Mouse (Mus musculus) ES-E14 (cell line): ENCODE measurements at regions not wholly inside any gene's neighbourhood (a gene's known extent, or its start where the extent isn't known, plus 50 kb on each side); places are given as distances from the start of the nearest gene placed in this dataset.

Experiments
- CHD2 ChIP-seq: IDR thresholded peaks from 2 replicates; pipeline ENCODE4 v1.6.1; 2014; ENCODE audit warnings: mild to moderate bottlenecking, low read depth, low read length, inconsistent platforms
- HCFC1 ChIP-seq: IDR thresholded peaks from 2 replicates; pipeline ENCODE4 v1.6.1; 2012; ENCODE audit warnings: low read length, inconsistent platforms, borderline replicate concordance; ENCODE audit not compliant: insufficient read depth
- MAFK ChIP-seq: IDR thresholded peaks from 2 replicates; pipeline ENCODE4 v1.6.1; 2014; ENCODE audit warnings: mild to moderate bottlenecking, low read depth, low read length, inconsistent platforms; ENCODE audit not compliant: insufficient read depth
- ZC3H11A ChIP-seq: IDR thresholded peaks from 2 replicates; pipeline ENCODE4 v1.6.1; 2012; ENCODE audit warnings: low read depth, mild to moderate bottlenecking, inconsistent platforms, low read length, borderline replicate concordance
- ZNF384 ChIP-seq: IDR thresholded peaks from 2 replicates; pipeline ENCODE4 v1.6.1; 2012; ENCODE audit warnings: low read depth, low read length, inconsistent platforms

DNA sequence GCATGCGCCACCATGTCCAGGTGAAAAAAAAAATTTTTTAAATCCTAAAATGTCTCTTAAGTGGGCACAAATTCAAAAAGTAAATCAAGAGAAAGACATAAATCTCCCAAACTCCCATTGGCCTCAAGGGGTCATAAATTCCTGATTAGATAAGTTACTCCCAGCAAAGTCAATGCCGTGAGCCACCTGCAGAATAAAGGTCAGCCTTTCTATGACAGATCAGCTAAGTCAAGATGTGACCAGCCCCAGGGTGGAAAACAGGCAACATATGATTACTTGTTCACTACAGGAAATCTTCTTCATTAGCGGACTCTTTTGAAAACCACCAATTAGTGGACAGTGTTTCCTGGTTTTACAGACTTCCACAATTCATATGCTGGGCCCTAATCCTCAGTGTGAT is 101.4 kb downstream of the Rpl36a-ps1 start:
- TF ChIP-seq HCFC1 (no peak), ZNF384 (no peak), MAFK (no peak), ZC3H11A (no peak), CHD2 (no peak)
